Mouse (Mus musculus) erythroblast, embryonic 14.5 days (primary cell): ENCODE results near the gene Nudc.

ENCODE experiments used
- GATA1 ChIP-seq: IDR thresholded peaks from 2 replicates; pipeline ENCODE4 v1.6.1; 2012; ENCODE audit warnings: low read length, inconsistent platforms, mixed read lengths
- TAL1 ChIP-seq: IDR thresholded peaks from 3 replicates; pipeline ENCODE4 v1.6.1; 2012; ENCODE audit warnings: low read length, inconsistent platforms, mixed read lengths

DNA sequence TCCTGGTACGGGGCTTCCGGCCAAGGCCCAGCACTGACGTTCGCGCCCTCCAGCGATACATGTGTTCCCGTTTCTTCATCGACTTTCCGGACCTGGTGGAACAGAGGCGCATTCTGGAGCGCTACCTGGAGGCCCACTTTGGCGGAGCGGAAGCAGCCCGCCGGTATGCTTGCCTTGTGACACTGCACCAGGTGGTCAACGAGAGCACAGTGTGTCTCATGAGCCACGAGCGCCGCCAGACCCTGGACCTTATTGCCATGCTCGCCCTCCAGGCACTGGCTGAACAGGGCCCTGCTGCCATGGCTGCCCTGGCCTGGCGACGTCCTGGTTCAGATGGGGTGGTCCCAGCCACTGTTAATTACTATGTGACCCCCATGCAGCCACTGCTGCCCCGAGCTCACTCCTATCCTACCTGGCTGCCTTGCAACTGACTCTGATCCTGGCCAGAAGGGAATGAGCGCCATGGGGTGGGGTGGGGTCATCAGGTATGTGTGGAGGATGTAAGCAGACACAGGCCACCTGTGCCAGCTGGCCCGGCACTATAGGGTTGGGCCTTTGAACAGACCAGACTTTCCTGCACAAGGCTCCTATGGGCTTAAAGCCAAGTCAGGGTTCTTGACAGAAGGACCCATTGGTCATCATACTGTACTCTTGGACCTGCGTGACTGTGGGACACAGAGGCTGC is 59.0 kb downstream of the Nudc start:
- TF ChIP-seq GATA1 (no peak), TAL1 (no peak)
